Mouse (Mus musculus): ENCODE data around the gene Ccng2.

DNA sequence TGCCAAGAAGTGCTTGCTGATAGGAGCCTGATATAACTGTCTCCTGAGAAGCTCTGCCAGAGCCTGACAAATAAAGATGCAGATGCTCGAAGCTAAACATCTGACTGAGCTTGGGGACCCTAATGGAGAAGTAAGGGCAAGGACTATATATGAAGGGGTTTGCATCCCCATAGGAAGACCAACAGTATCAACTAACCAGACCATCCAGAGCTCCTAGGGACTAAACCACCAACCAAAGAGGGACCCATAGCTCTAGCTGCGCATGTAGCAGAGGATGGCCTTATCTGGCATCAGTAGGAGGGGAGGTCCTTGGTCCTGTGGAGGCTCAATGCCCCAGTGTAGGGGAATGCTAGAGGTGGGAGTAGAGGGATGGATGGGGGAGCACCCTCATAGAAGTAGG lies 42.5 kb upstream of the Ccng2 start:
- TF ChIP-seq CTCF (IDR thresholded peaks at IDR 0.05; ENCODE audit: low read depth, low read length) (no peak), POLR2A (IDR thresholded peaks at IDR 0.05; ENCODE audit: extremely low read depth, insufficient read depth, low read length) (no peak)
